Mouse (Mus musculus) kidney, adult 11 months (tissue): ENCODE measurements around the gene Ppp2r5c.
A peak's percentile ranks its signal among the peaks of the same experiment; 100 is the strongest.

Source experiments
- DNase-seq: peaks from one replicate; pipeline ENCODE4 v3.0.0; 2022

Ppp2r5c gene

GRCm38 (mm10) chr12:110446290-110447170 lies at the start of gene Ppp2r5c:
Gene Ppp2r5c, plus strand, starts transcription at chr12:110447120.
- DNase-seq = peak; percentile 94

- peak; percentile 43 for DNase-seq
These were observed 48.6 kb upstream of the Ppp2r5c start for GRCm38 (mm10) chr12:110398351-110398750.

DNA sequence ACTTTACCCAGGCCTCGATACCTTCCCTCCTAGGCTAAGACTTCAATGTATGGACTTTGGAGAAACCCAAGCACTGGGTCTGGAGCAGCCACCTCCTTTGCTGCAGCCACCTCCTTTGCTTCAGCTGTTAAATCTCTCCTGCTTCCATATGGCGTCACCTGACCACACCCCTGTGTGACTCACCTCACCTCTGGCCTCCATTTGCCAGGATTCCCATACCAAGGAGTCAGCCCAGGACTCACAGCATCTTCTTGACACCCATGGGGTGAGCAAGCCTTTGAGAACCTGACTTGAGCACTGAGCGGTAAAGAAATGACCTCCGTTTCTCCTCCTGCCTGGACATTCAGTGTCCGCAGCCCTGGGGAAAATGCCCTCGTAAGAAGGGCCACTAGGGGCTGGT lies 47.8 kb upstream of the Ppp2r5c start:
- DNase-seq = no peak

GRCm38 (mm10) chr12:110400936-110401335 lies 46.0 kb upstream of the Ppp2r5c start:
- no peak for DNase-seq

- DNase-seq = no peak
These were observed 45.0 kb upstream of the Ppp2r5c start for GRCm38 (mm10) chr12:110401871-110402270.

- no peak for DNase-seq
These were observed 30.7 kb upstream of the Ppp2r5c start for GRCm38 (mm10) chr12:110416244-110416643.

GRCm38 (mm10) chr12:110417023-110417986 lies 29.6 kb upstream of the Ppp2r5c start:
- DNase-seq = peak; percentile 17

- DNase-seq = peak; percentile 87
These were observed 28.8 kb upstream of the Ppp2r5c start for GRCm38 (mm10) chr12:110417987-110418734.

GRCm38 (mm10) chr12:110418735-110419350 lies 28.1 kb upstream of the Ppp2r5c start:
- DNase-seq = no peak

DNA sequence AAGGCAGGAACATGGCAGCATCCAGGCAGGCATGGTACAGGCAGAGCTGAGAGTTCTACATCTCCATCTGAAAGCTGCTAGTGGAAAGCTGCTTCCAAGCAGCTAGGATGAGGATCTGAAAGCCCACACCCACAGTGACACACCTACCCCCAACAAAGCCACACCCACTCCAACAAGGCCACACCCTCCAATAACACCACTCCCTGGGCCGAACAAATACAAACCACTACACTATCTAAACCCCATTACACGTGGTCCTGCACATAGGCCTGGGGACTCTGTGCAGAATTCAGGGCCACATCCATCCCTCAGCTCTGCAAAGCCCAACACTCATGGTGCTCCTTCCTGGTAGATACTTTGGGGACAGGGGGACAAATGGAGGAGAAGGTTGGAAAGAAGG lies 27.0 kb upstream of the Ppp2r5c start:
- no peak for DNase-seq

DNA sequence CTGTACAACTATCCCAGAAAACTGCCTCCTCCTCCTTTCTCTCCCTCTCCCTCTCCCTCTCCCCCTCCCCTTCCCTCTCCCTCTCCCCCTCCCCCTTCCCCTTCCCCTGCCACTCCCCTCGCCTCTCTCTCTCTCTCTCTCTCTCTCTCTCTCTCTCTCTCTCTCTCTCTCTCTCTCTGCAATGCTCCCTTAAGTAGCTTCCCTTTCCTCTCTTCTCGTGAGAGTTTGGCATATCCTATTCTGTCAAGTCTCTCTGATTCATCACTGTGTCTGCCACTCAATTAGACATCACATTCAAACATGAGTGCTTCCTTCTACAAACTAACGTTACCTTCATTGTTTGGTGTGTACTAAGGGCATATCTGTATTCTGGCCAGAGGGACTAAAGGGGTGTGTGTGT lies 25.6 kb upstream of the Ppp2r5c start:
- no peak for DNase-seq

DNA sequence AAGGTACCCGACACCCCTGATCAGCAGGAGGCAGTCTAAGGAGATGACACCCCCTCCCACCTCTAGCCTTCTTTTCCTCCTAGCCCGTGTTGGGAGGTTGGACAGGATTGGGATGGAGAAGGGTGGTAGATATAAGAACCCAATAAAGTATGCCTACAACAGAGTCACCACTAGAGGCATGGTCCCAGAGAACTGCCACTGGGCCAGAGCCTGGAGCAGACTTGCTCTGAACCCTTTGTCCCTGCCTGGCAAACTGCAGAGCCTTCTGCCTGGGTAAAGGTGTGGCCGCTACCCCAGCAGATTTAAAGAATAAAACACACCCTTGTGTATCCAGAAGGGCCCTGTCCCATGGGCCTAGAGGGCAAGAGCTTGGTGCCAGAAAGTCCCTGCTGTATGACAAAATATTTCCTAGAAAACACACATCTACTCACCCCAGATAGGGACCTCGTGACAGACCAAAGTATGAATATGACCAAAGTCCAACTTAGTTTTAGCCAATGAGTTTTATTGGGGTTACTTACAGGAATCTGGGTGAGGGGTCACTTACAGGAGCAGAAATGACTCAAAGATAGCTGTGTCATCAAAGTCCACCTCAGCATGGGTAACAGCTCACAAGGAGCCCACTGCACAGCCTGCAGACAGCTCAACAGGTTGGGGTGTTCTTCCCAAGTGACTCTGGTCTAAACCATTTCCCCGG lies 22.8 kb upstream of the Ppp2r5c start:
- peak; percentile 35 for DNase-seq

- DNase-seq = no peak
These were observed 20.4 kb upstream of the Ppp2r5c start for GRCm38 (mm10) chr12:110426417-110427010.

DNA sequence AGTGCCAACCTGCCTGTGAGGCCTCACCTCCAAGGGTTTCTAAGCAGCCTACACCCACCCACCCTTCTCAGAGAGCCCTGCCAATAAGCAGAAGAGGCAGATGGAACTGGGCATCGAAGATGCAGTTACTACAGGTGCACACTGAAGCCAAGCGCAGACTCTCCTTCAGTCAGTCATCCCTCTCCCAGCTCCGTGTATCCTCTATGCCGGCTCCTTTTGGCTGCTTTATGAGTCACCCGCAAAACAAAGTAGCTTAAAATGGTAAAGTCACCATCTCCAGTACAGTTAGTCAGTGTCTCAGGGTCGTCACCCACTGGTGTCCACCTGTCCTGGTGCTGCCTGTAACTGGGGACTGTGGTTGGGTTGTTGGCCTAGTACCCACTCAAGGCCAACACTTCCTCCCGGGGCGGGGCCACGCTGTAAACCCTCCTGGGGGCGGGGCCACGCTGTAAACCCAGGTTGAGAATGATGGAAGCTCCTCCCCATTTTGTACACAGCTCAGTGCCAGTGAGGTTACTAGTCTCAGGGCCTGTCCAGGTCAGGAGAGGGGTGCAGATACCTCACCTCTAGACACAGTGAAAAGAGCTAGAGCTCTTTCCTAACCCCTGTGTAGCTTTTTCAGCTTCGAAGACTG lies 17.5 kb upstream of the Ppp2r5c start:
- DNase-seq = no peak

- no peak for DNase-seq
These were observed 16.9 kb upstream of the Ppp2r5c start for GRCm38 (mm10) chr12:110429990-110430389.

DNA sequence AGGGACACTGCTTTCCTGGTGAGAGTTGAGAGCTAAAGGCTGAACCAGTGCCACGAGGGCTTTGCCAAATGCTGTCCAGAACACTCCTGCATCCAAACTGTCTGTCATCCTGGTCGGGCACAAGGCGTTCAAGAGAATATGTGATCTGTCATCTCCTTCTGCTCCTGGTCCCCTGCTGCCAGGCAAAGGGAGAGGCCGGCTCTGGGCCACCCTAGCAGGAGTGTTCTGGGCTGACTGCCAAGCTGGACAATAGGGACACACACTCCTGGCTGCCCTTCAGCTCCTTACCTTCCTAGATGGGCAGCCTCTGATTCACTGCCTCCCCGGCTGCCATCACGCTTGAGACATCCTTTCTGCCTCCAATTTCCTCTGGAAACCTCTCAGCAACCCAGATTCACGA lies 15.1 kb upstream of the Ppp2r5c start:
- DNase-seq = no peak

DNA sequence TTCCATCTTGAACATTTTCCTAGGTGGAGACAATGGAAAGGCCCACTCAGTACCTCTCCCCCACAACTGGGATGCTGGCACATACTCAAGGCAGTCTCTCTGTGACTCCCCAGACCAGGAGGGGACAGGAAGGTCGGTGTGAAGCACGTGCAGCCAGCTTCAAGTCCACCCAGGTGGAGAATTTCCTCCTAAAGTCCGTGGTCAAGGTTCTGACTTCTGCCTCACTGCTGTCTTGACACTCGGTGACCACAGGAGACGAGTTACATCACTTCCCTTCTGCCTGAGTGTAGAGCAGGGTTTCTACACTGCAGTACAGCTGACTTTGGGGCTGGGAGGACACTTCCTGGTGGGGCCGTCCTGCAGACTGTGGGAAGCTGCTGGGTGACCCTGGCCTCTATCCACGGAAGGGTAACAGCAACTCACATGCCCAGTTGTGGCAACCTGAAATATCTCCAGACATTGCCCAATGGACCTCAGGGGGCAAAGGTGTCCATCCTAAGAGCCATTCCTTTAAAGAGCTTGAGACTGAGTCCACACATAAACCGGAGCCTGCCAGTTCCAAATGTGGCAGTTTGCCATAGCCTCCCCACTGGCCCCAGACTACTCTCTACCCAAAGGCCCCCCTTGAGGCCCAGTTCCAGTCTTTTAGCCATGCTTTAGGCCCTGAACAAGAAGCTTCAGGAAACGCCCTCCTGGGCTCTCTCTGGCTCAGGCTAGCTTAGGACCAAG lies 10.1 kb upstream of the Ppp2r5c start:
- DNase-seq = no peak

DNA sequence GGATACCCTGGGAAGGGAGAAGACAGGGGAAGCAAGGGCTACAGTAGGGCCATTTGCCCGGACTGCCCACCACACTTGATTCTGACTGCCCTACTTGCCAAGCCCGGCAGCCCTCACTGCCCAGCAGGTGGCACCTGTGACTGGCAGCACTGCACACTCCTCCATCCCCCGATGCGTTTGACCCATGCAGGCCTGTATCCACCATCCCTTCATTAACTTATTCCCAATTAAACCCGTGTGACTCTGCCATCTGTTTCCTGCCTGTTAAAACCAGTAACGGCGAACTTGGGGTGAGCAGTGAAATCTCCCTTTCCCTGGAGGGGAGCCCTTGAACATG lies 9.6 kb upstream of the Ppp2r5c start:
- no peak for DNase-seq

DNA sequence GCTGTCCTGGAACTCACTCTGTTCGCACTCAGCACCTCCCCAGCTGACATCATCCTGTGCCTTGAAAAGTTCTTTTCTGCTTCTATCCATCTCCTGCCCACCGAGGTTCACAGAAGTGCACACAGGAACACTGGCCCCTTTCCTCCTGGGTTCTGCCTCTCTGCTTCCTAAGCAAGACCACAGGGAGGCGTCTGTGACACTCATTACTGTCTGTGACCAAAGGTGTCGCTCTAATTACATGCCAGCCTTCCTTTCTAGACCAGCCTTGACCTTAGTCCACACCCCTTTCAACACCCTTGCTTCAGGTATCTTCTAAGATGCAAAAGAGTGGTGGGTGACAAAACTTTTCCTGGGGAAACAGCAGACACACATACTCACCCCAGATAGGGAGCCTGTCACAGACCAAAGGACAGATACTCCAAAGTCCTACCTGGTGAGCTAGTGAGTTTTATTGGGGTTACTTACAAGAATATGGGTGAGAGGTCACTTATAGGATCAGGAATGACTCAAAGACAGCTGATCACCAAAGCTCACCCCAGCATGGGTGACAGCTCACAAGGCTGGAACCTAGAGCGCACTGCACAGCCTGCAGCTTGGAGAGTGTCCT lies 8.4 kb upstream of the Ppp2r5c start:
- no peak for DNase-seq

GRCm38 (mm10) chr12:110442238-110442637 lies 4.7 kb upstream of the Ppp2r5c start:
- no peak for DNase-seq
